Mouse (Mus musculus): ENCODE measurements at regions not wholly inside any gene's neighbourhood (a gene's known extent, or its start where the extent isn't known, plus 50 kb on each side); places are given as distances from the start of the nearest gene placed in this dataset.
"Not testable (repeated sequence)": the region's sequence is repeated elsewhere in the genome, so short reads cannot be mapped to it uniquely, and the experiment has no call there.

GRCm38 (mm10) chr9:15420677-15421076 is 63.1 kb upstream of the Cep295 start:
- no peaks in the 10 kb centered on the region for H3K9me3 ChIP-seq (ENCODE audit: low read length)
- H3K27me3 ChIP-seq (ENCODE audit: insufficient read depth, low read length): no peaks in the 10 kb centered on the region
- H3K9ac ChIP-seq (replicated peaks): no peak overlapping the region
- no peaks in the 10 kb centered on the region for H3K4me1 ChIP-seq (ENCODE audit: insufficient read depth)
- DNase-seq (no peak), ATAC-seq (no peak)
- H3K36me3 ChIP-seq (replicated peaks; ENCODE audit: insufficient read depth, low read length): no peaks in the 10 kb centered on the region
- no peak overlapping the region for H3K4me3 ChIP-seq (ENCODE audit: low read depth, low read length)
- H3K27ac ChIP-seq (ENCODE audit: low read depth): no peak overlapping the region
- 67% methylated on average over 4 of the region's 4 CpGs for WGBS (ENCODE audit: insufficient replicate concordance)
- H3K4me2 ChIP-seq (ENCODE audit: low read depth, low read length): no peak overlapping the region
- no peak for TF ChIP-seq CTCF (IDR thresholded peaks at IDR 0.05; ENCODE audit: low read depth)
- TF ChIP-seq EP300 (IDR thresholded peaks at IDR 0.05; ENCODE audit: low read depth): no peak

GRCm38 (mm10) chr9:15421864-15422263 is 64.3 kb upstream of the Cep295 start:
- Histone ChIP-seq H3K9ac (replicated peaks) (no peak overlapping the region), H3K4me1 (ENCODE audit: insufficient read depth) (no peaks in the 10 kb centered on the region)

GRCm38 (mm10) chr9:15434279-15434678 is 59.0 kb upstream of the Smco4 start:
- H3K27ac ChIP-seq (ENCODE audit: low read depth); H3K27me3 ChIP-seq (ENCODE audit: insufficient read depth, low read length); H3K4me2 ChIP-seq (ENCODE audit: low read depth, low read length); H3K9me3 ChIP-seq (ENCODE audit: low read length); H3K36me3 ChIP-seq (replicated peaks; ENCODE audit: insufficient read depth, low read length); H3K4me1 ChIP-seq (ENCODE audit: insufficient read depth); DNase-seq; ATAC-seq; H3K9ac ChIP-seq (replicated peaks); H3K4me3 ChIP-seq (ENCODE audit: low read depth, low read length): not testable (repeated sequence)
- TF ChIP-seq CTCF (IDR thresholded peaks at IDR 0.05; ENCODE audit: low read depth): peak; percentile 40
- WGBS (ENCODE audit: insufficient replicate concordance): 64% methylated on average over 11 of the region's 11 CpGs

More at GRCm38 (mm10) chr9:15421864-15422263, 64.3 kb upstream of the Cep295 start:
- Histone ChIP-seq H3K36me3 (replicated peaks; ENCODE audit: insufficient read depth, low read length) (no peaks in the 10 kb centered on the region), H3K4me3 (ENCODE audit: low read depth, low read length) (no peak overlapping the region), H3K27ac (ENCODE audit: low read depth) (no peak overlapping the region), H3K9me3 (ENCODE audit: low read length) (no peaks in the 10 kb centered on the region), H3K27me3 (ENCODE audit: insufficient read depth, low read length) (no peaks in the 10 kb centered on the region), H3K4me2 (ENCODE audit: low read depth, low read length) (no peak overlapping the region)
- no peak for DNase-seq
- TF ChIP-seq EP300 (IDR thresholded peaks at IDR 0.05; ENCODE audit: low read depth): no peak
- TF ChIP-seq CTCF (IDR thresholded peaks at IDR 0.05; ENCODE audit: low read depth): no peak
- no peak for ATAC-seq
- 58% methylated on average over 10 of the region's 10 CpGs for WGBS (ENCODE audit: insufficient replicate concordance)

GRCm38 (mm10) chr9:15439319-15439980 is 53.8 kb upstream of the Smco4 start:
- Histone ChIP-seq H3K4me3 (ENCODE audit: low read depth, low read length) (no peak overlapping the region), H3K27me3 (ENCODE audit: insufficient read depth, low read length) (no peaks in the 10 kb centered on the region), H3K4me2 (ENCODE audit: low read depth, low read length) (no peak overlapping the region), H3K9me3 (ENCODE audit: low read length) (no peaks in the 10 kb centered on the region), H3K4me1 (ENCODE audit: insufficient read depth) (no peaks in the 10 kb centered on the region), H3K36me3 (replicated peaks; ENCODE audit: insufficient read depth, low read length) (no peaks in the 10 kb centered on the region), H3K9ac (replicated peaks) (no peak overlapping the region), H3K27ac (ENCODE audit: low read depth) (no peak overlapping the region)
- TF ChIP-seq EP300 (IDR thresholded peaks at IDR 0.05; ENCODE audit: low read depth): no peak
- TF ChIP-seq CTCF (IDR thresholded peaks at IDR 0.05; ENCODE audit: low read depth): no peak
- DNase-seq (no peak), ATAC-seq (no peak)
- WGBS (ENCODE audit: insufficient replicate concordance): 60% methylated on average over 4 of the region's 4 CpGs

DNA sequence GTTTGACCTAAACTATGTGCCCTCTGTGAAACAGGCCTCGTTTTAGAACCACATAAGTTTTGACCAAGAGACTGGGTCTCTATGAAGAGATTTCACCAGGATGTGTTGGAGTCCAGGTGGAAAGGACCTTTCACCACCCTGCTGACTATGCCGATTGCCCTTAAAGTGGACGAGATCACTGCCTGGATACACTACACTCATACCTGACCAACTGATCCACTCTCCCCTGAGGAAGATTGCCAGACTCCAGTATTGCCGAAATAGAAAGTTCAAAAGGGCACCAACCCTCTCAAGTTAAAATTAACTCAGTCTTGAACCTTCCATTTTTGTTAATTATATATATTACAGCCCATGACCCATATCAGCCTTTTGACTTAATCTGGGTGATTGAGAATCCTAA is 51.1 kb upstream of the Smco4 start:
- no peaks in the 10 kb centered on the region for H3K4me1 ChIP-seq (ENCODE audit: insufficient read depth)
- TF ChIP-seq CTCF (IDR thresholded peaks at IDR 0.05; ENCODE audit: low read depth) (no peak), EP300 (IDR thresholded peaks at IDR 0.05; ENCODE audit: low read depth) (no peak)
- H3K36me3 ChIP-seq (replicated peaks; ENCODE audit: insufficient read depth, low read length): no peaks in the 10 kb centered on the region
- no peaks in the 10 kb centered on the region for H3K9me3 ChIP-seq (ENCODE audit: low read length)
- no peak overlapping the region for H3K4me2 ChIP-seq (ENCODE audit: low read depth, low read length)
- ATAC-seq (no peak), DNase-seq (no peak)
- no peak overlapping the region for H3K9ac ChIP-seq (replicated peaks)
- 66% methylated on average over 4 of the region's 4 CpGs for WGBS (ENCODE audit: insufficient replicate concordance)
- H3K27me3 ChIP-seq (ENCODE audit: insufficient read depth, low read length): no peaks in the 10 kb centered on the region
- H3K4me3 ChIP-seq (ENCODE audit: low read depth, low read length): no peak overlapping the region
- no peak overlapping the region for H3K27ac ChIP-seq (ENCODE audit: low read depth)

Measured in liver, postnatal 0 days (tissue).